Comparison of ENCODE assay signal across 23 mouse cellular contexts in the genomic region with DNA sequence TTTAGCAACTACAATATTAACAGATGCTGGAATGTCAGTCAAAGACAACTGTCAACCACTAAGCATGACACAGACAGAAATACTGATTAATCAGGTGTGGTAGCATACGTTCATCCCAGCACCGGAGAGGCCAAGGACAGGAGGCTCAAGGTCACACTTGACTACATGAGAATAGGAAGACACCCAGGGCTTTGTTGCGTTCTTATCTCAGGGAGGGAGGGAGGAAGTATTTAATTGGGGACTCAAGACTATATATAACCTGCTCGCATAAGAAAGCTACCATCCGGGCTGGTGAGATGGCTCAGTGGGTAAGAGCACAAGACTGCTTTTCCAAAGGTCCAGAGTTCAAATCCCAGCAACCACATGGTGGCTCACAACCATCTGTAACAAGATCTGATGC. TPM values are rescaled to one million over a fixed set of nuclear protein-coding genes. Genes with fewer than 3 reads are reported as not detected.
DNase-seq lines count a peak whose midpoint lies in the region; ATAC-seq and TF ChIP-seq lines count a peak whose summit lies in the region.
"Had no signal": no experiment of that assay in that cellular context is flagged by ENCODE, and none has a peak within 500 bp of the region (broad histone marks: within the 10 kb centered on the region; RNA-seq: fewer than 3 reads in every experiment).

No protein-coding gene starts in this region.

- H3K27ac ChIP-seq in heart, embryonic 12.5 days (ENCODE audit: poor library complexity, severe bottlenecking): 0 out of 2 replicates have a peak overlapping the region, but pooled peaks have one; percentile 21
- H3K27ac ChIP-seq in MEL (ENCODE audit: control insufficient read depth, low read depth, low read length): no peak overlapping the region
- H3K27ac ChIP-seq: embryonic facial prominence, embryonic 10.5 days; embryonic facial prominence, embryonic 12.5 days; forebrain, embryonic 13.5 days had no signal

- no peaks in the 10 kb centered on the region for H3K9me3 ChIP-seq in heart, embryonic 12.5 days (replicated peaks)
- no peaks in the 10 kb centered on the region for H3K9me3 ChIP-seq in MEL (replicated peaks; ENCODE audit: insufficient read depth, low read length)
- H3K9me3 ChIP-seq: embryonic facial prominence, embryonic 10.5 days; embryonic facial prominence, embryonic 12.5 days; forebrain, embryonic 13.5 days; G1E had no signal

- H3K9ac ChIP-seq in heart, embryonic 12.5 days: no peak overlapping the region
- no peak overlapping the region for H3K9ac ChIP-seq in MEL (ENCODE audit: control insufficient read depth, low read depth, low read length, poor library complexity, severe bottlenecking)
- H3K9ac ChIP-seq: embryonic facial prominence, embryonic 12.5 days; forebrain, embryonic 13.5 days had no signal

- intact Hi-C loops in heart, postnatal 25 days (cut with DNase I): no loop called here

- H3K4me2 ChIP-seq in heart, embryonic 12.5 days: no peak overlapping the region
- H3K4me2 ChIP-seq: embryonic facial prominence, embryonic 12.5 days; forebrain, embryonic 13.5 days had no signal

- TF ChIP-seq POLR2A in MEL (IDR thresholded peaks at IDR 0.05; ENCODE audit: control insufficient read depth in 1 of 2, insufficient read depth in 1 of 2, low read depth in 1 of 2, low read length in 2 of 2, poor library complexity in 1 of 2): no peak

- no peak for TF ChIP-seq EP300 in MEL (IDR thresholded peaks at IDR 0.05; ENCODE audit: low read depth in 1 of 2, low read length in 2 of 2)

- DNase-seq in heart, postnatal 25 days (ENCODE audit: low spot score): no peak
- peak; percentile 64 for DNase-seq in ES-CJ7 (ENCODE audit: low read depth, low spot score)
- DNase-seq in MEL (ENCODE audit: low read depth, low spot score): no peak
- peak; percentile 64 for DNase-seq in ZHBTc4 (ENCODE audit: low read depth, low spot score)
- DNase-seq in kidney, postnatal 4 days: no peak
- DNase-seq: adrenal gland, adult 8-10 months; adrenal gland, postnatal 14 days; adrenal gland, postnatal 36 days; B cell, adult 2 months; cerebellum, adult 11-12 months; cerebellum, adult 2 months; cerebellum, adult 9-10 months; cerebellum, postnatal 10 days; cerebellum, postnatal 25 days had no signal

- H3K4me1 ChIP-seq in heart, embryonic 12.5 days (replicated peaks): 0 out of 2 replicates have a peak, but pooled peaks cover 5% of the 10 kb centered on the region
- no peaks in the 10 kb centered on the region for H3K4me1 ChIP-seq in MEL (ENCODE audit: control insufficient read depth in 1 of 2, insufficient read depth in 2 of 2, low read length in 2 of 2)
- H3K4me1 ChIP-seq: embryonic facial prominence, embryonic 10.5 days; embryonic facial prominence, embryonic 12.5 days had no signal

- peaks cover 12% of the 10 kb centered on the region for H3K79me2 ChIP-seq in MEL (ENCODE audit: control insufficient read depth, insufficient read depth, low read length, poor library complexity)

- ATAC-seq in heart, embryonic 12.5 days (ENCODE audit: insufficient number of reproducible peaks, low FRiP score): no peak
- ATAC-seq in activated CD4-positive, CD25-positive, alpha-beta regulatory T cell, adult 4 months: no peak
- ATAC-seq: CD4-positive, CD25-positive, alpha-beta regulatory T cell, adult 4 months; forebrain, embryonic 13.5 days; forebrain, embryonic 16.5 days had no signal

- no peak for TF ChIP-seq RAD21 in MEL (IDR thresholded peaks at IDR 0.05; ENCODE audit: low read depth, low read length)

- H3K4me3 ChIP-seq in heart, embryonic 12.5 days: no peak overlapping the region
- no peak overlapping the region for H3K4me3 ChIP-seq in MEL (ENCODE audit: control insufficient read depth in 1 of 2, insufficient read depth in 1 of 2, low read depth in 2 of 2, low read length in 2 of 2)
- H3K4me3 ChIP-seq: embryonic facial prominence, embryonic 10.5 days; embryonic facial prominence, embryonic 12.5 days; forebrain, embryonic 13.5 days had no signal

- no peaks in the 10 kb centered on the region for H3K27me3 ChIP-seq in heart, embryonic 12.5 days (replicated peaks)
- no peaks in the 10 kb centered on the region for H3K27me3 ChIP-seq in MEL (ENCODE audit: control insufficient read depth in 1 of 2, insufficient read depth in 2 of 2, low read length in 2 of 2)
- H3K27me3 ChIP-seq: CH12.LX; embryonic facial prominence, embryonic 12.5 days; forebrain, embryonic 13.5 days had no signal

- H3K36me3 ChIP-seq in heart, embryonic 12.5 days: peaks cover 57% of the 10 kb centered on the region
- peaks cover 4 to 37% of the 10 kb centered on the region in 2 experiments; a peak in 2 of 4 replicates for H3K36me3 ChIP-seq in MEL (ENCODE audit: control insufficient read depth in 1 of 2, insufficient read depth in 2 of 2, low read length in 2 of 2)

- 51% methylated on average over 5 of the region's 5 CpGs for WGBS in heart, embryonic 12.5 days

- TF ChIP-seq CTCF in MEL (IDR thresholded peaks at IDR 0.05 in 2 of 3, conservative IDR thresholded peaks at IDR 0.05 in 1 of 3; ENCODE audit: control insufficient read depth in 1 of 3, insufficient read depth in 1 of 3, low read depth in 2 of 3, low read length in 3 of 3, poor library complexity in 1 of 3, severe bottlenecking in 1 of 3): no peak

TF ChIP-seq in MEL, 35 proteins besides CTCF, POLR2A, EP300 and RAD21:
- 0 out of 2 replicates have a peak, but pooled peaks have one; percentile 5 for TF ChIP-seq GATA1 (IDR thresholded peaks at IDR 0.05; ENCODE audit: low read depth, low read length)
- TF ChIP-seq GABPA (IDR thresholded peaks at IDR 0.05; ENCODE audit: low read depth, low read length): no peak
- TF ChIP-seq POLR2AphosphoS2 (IDR thresholded peaks at IDR 0.05; ENCODE audit: low read length): no peak
- TF ChIP-seq KAT2A (conservative IDR thresholded peaks at IDR 0.05; ENCODE audit: low read depth, low read length): no peak

RNA-seq across cellular contexts. Expression of a gene that starts 39.3 kb away (rescaled TPM):
- 67.8 and 80.3 TPM in 2 replicates for polyA plus RNA-seq in heart, embryonic 12.5 days (2016; fragmentation: Nextera tagmentation; extraction: Ambion mirVana)
- total RNA-seq in heart, postnatal 25 days (2021): 10 to 100 TPM; 63.5 to 64.2 TPM
- total RNA-seq in MEL (2012; rRNA removed): 22.5 and 22.7 TPM in 2 replicates
- 100 to 1,000 TPM; 127 to 170 TPM for polyA plus RNA-seq in MEL (2012; ENCODE audit: insufficient read depth in 1 of 2, insufficient read length in 2 of 2, low read depth in 1 of 2, low replicate concordance in 2 of 2, missing spikeins in 1 of 2)
- 10 to 100 TPM; 18.2 to 23.7 TPM for polyA plus RNA-seq in activated CD4-positive, CD25-positive, alpha-beta regulatory T cell, adult 4 months (2017; shearing (Covaris generic))

Comparison
In these comparisons a context has a peak if more than half of its experiments do, and no peak if none do; other contexts are left out.
1. DNase-seq: peak in ES-CJ7 (single experiment) and ZHBTc4 (single experiment); none in heart, postnatal 25 days (single experiment), MEL (single experiment) and kidney, postnatal 4 days (0 of 2).